Mouse (Mus musculus) brain, embryonic 14.5 days (tissue): ENCODE data around the gene Fgf15. TPM values are rescaled to one million over a fixed set of nuclear protein-coding genes. Genes with fewer than 3 reads are reported as not detected.
A peak's percentile ranks its signal among the peaks of the same experiment; 100 is the strongest.

Experiments
- DNase-seq: peaks from one replicate; pipeline ENCODE4 v3.0.0-alpha.2; 2011; ENCODE audit warnings: low read depth
- CTCF ChIP-seq: fragments of 200-500 bp; IDR thresholded peaks from 2 replicates; pipeline ENCODE4 v1.5.1; 2012; ENCODE audit warnings: inconsistent platforms, mild to moderate bottlenecking, moderate library complexity, borderline replicate concordance; ENCODE audit not compliant: insufficient read depth, insufficient read length; ENCODE audit errors: extremely low read depth
- POLR2A ChIP-seq: fragments of 200-500 bp; IDR thresholded peaks from 2 replicates; pipeline ENCODE4 v1.6.1; 2012; ENCODE audit warnings: mild to moderate bottlenecking, inconsistent platforms, borderline replicate concordance; ENCODE audit not compliant: poor library complexity, insufficient read depth, insufficient read length, severe bottlenecking; ENCODE audit errors: extremely low read depth
- polyA plus RNA-seq: library from polyadenylated mRNA; depleted of rRNA; stranded (reverse); fragments of >200 nt; gene quantifications from 2 replicates; pipeline ENCODE4 v1.2.3, GENCODE M21; 2012; rRNA removed

Gene Fgf15
- polyA plus RNA-seq, 1 experiment: 28.4 TPM

DNA sequence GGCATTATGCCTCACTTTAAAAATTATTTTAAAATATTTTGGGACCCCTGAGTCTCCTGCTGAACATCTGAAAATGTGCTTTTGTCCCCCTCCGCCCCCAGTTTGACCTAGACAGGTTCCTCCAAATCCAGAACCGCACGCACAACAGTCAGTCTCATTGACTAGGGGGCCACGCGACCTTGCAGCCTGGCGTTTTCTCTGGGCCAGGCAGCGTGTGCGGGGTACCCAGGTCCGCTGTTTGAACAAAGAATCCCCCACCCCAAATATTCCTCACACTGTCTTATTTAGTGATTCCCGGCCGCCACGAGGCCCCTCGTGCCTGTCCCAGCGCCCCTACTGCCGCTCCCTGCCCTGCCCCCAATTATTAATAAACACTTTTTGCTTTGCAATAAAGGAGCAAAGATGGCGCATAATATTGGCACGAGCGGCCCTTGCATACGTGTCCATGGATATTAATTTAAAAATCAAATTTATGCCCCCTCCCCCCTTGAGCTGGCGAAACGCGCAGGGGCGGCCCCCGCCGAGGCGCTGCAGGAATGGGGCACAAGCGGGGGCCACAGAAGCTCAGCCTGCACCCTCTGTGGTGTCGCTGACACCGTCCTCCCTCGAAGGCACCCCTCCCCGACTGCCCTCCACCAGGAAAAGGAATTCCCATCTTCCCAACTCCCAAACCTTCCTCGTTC is 42.5 kb downstream of the Fgf15 start:
- TF ChIP-seq CTCF: no peak
- TF ChIP-seq POLR2A: no peak
- DNase-seq: peak; percentile 23

DNA sequence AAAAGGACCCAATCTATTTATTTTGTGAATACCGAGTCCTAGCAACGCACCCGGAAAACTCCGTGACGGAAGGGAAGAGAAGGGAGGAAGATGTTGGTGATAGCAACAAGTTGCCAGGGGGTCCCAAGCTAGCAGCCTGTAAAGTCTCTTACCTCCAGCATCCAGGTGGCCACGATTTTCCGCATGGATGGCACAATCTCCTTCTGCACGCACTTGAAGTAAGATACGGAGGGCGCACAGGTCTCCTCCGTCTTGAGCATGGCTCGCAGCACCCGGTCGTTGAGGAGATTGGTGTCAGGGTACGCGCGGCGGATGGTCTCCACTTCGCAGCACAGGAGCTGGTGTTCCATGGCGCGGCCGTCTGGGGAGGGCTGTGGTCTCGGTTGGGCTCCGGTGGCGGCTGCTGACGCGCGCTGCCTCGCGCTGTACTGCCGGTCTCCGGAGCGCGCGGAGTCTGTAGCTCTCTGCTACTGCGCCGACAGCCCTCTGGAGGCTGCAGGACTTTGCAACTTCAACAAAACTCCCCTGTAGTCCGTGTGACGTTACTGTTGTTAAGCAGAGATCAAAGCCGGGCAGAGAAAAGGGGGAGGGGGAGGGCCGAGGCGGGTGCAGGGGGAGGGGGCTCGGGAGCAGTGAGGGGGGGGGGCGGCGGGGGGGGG is 43.1 kb downstream of the Fgf15 start, which contains the start of gene Ccnd1:
Gene Ccnd1, minus strand, starts transcription at position 582 of the 659 bp plus-strand sequence.
- TF ChIP-seq CTCF: 0 out of 2 replicates have a peak, but pooled peaks have one; percentile 5
- TF ChIP-seq POLR2A: peak; percentile 66
- peak; percentile 91 for DNase-seq

DNA sequence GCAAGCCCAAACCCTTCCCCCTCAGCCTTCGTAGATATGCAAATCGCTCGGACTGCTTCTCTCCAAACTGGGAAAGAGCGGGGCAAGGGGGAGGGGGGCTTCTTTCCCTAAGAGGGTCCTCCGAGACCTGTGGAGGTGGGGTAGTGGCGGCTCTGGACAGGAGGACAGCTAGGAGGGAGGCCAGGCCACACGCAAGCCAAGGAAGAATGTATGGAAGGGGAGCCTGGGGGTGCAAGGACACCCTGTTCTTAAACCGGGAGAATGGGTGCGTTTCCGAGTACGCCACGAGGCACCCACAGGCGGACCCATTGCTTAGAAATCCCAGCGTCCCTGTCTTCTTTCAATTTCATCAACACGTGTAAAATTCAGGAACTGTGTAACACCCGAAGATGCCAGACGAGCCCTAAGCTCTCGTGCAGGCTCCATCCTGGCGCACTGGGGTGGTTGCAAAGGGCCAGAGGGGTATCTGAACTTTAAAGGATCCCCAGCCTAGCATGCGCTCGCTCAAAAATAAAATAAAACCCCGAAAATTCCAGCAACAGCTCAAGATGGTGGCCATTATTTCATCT is 43.8 kb downstream of the Fgf15 start:
- DNase-seq: no peak
- TF ChIP-seq POLR2A (no peak), CTCF (no peak)

DNA sequence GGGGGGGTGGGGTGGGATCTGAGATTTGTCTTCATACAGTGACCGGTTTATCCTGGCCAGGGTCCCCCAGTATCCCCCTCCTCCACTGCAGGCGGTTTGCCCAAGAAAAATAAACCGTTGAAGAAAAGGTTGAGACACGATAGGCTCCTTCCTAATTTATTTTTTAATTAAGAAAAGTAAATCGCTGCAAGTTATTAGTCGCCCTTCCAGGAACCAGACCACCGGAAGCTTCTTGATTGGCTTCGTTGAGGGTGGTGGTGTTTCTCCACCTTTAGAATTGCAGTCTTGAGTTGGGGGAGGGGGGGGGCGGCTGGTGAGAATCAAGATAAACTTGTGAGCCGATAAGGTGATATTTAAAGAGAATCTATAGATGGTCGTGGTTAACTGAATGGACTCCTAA is 44.3 kb downstream of the Fgf15 start:
- peak; percentile 41 for DNase-seq
- no peak for TF ChIP-seq CTCF
- TF ChIP-seq POLR2A: no peak

DNA sequence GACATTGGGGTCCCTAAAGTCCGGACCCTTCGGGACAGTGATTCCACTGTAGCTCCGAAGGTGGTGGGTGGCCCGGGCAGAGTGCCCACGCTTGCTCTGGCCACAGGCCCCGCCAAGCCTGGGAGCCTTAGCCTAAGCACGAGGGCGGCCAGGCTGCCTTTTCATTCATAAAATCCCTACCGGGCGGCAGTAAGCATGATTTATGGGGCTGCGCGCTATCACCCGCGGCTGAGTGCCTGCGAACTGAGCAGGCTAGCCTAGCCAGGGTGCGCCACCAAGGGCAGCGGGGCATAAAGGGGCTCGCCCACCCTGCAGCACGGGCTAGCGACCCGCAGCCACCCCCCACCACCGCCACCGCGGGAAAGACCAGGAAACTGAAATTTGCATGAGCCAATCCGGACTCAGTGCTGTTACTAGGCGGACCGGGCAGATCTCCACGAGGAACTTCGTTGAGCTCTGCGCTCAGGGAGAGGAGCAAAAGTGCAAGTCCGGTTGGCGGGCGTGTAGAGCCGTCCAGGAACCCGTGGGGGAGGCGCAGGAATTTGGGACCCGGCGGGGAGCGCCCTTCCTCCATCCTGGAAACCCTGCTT is 45.0 kb downstream of the Fgf15 start:
- TF ChIP-seq POLR2A (peak; percentile 16; the same call in 1 of the 2 replicates), CTCF (no peak)
- peak; percentile 95 for DNase-seq

DNA sequence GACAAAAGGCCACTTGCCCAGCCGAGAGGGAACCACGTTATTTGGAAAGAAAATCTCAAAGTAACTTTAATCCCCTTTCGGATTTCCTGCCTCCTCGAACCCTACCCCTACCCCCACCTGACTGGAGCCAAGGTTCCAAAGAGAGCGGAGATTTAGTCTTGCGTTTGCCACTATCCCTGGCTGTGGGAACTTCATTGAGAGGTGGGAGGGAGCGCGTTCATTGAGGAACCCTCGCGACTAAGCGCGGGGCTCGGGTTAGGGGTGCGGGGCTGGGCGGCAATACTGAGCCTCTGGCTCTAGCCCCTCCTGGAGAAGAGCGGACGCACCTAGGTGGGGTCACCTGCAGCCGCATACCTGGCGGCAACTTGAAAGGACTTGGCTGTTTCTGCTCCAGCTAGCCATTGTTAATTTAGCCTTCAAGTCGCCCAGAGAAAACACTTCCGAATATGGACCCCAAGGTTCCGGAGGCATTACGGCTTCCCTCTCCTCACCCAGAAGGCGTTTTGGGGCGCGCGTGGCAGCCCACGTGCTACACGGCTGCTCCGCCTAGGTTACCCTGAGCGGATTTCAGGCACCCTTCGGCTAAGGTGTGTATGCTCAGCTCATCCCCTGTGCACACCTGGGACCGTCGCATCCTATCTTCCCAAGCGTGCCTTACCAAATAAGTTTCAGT is 45.9 kb downstream of the Fgf15 start:
- peak; percentile 68 for DNase-seq

DNA sequence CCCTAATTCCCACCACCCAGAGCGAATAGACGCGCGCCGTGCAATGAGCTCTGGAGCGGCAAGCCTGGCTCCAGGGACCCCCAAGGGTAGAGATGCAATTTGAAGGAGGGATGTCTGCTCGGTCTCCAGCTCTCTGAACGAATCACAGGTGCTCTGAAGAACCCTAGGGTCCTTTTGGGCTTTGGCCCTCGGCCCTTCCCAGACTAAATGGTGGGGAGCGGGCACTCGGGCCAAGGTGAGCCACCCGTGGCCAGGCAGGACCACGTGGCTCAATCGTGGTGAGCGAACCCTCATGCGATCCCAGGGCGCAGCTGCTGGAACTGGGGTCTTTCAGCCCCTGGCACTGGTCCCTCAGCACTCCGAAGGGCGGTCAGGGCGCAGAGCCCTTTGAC is 46.4 kb downstream of the Fgf15 start:
- DNase-seq: peak; percentile 27
- no peak for TF ChIP-seq CTCF
- TF ChIP-seq POLR2A: no peak

More for the DNA sequence above, 45.9 kb downstream of the Fgf15 start:
- no peak for TF ChIP-seq POLR2A
- TF ChIP-seq CTCF: no peak

DNA sequence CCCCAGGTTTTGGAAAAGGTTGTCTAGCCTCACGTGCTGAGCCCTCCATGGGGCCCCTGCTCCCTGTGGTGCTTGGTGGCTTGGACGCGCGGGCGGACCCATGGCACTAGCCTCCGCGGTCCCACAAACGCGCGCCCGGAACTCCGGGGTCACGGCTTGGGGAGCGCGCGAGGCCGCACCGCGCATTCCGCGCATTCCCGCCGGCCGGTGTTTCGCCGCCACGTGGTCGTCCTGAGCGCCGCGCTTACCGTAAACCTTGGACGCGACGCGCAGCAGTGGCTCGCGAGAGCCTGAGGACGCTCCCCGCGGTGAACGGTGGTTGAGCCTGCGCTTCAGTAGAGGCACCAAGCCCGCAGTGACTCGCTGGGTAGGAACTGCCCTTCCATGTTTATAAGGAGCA is 46.9 kb downstream of the Fgf15 start:
- peak; percentile 88 for DNase-seq
- TF ChIP-seq POLR2A: 0 out of 2 replicates have a peak, but pooled peaks have one; percentile 12
- no peak for TF ChIP-seq CTCF

Other genes starting within 250 kb of the Fgf15 start
- gene Ano1, start 144.6 kb upstream of the Fgf15 start, polyA plus RNA-seq: 12.9 and 13.4 TPM in 2 replicates
- gene Fgf3, start 58.4 kb upstream of the Fgf15 start, polyA plus RNA-seq: 8.6 and 15.4 TPM in 2 replicates
- gene Fgf4, start 49.2 kb upstream of the Fgf15 start, polyA plus RNA-seq: not detected in 2 replicates
- gene LTO1, start 18.6 kb downstream of the Fgf15 start, polyA plus RNA-seq: 40.7 and 42.2 TPM in 2 replicates
- 46.2 and 55.4 TPM in 2 replicates for gene Ccnd1, start 43.4 kb downstream of the Fgf15 start, polyA plus RNA-seq